Comparison of ENCODE assay signal across 13 mouse cellular contexts in genomic region chr7:18827792-18828546, GRCm38 (mm10). TPM values are rescaled to one million over a fixed set of nuclear protein-coding genes. Genes with fewer than 3 reads are reported as not detected.
DNase-seq lines count a peak whose midpoint lies in the region; ATAC-seq lines count a peak whose summit lies in the region.
"Had no signal": no experiment of that assay in that cellular context is flagged by ENCODE, and none has a peak within 500 bp of the region (broad histone marks: within the 10 kb centered on the region; RNA-seq: fewer than 3 reads in every experiment).

No protein-coding gene starts in this region.

- ATAC-seq in hindbrain, embryonic 13.5 days (ENCODE audit: low FRiP score): no peak
- ATAC-seq in midbrain, embryonic 13.5 days: peak; percentile 63; the same call in 1 of the 2 replicates
- no peak; the same call in 1 of the 2 replicates for ATAC-seq in midbrain, embryonic 14.5 days (ENCODE audit: low FRiP score, low TSS enrichment)
- 0 out of 2 replicates have a peak, but pooled peaks have one; percentile 28 for ATAC-seq in embryonic facial prominence, embryonic 12.5 days (ENCODE audit: insufficient number of reproducible peaks, insufficient read depth, low FRiP score, low TSS enrichment)
- ATAC-seq in stomach, embryonic 16.5 days (ENCODE audit: insufficient read depth, low FRiP score): peak; percentile 68
- ATAC-seq in kidney, embryonic 16.5 days (ENCODE audit: low FRiP score, low TSS enrichment): no peak
- ATAC-seq in forebrain, embryonic 16.5 days: no peak
- ATAC-seq: Patski had no signal

- H3K9me3 ChIP-seq in hindbrain, embryonic 10.5 days: no peaks in the 10 kb centered on the region
- H3K9me3 ChIP-seq in hindbrain, embryonic 13.5 days: no peaks in the 10 kb centered on the region
- no peaks in the 10 kb centered on the region for H3K9me3 ChIP-seq in midbrain, embryonic 13.5 days
- no peaks in the 10 kb centered on the region for H3K9me3 ChIP-seq in midbrain, embryonic 14.5 days (ENCODE audit: control insufficient read depth, low read length)
- H3K9me3 ChIP-seq in embryonic facial prominence, embryonic 12.5 days: no peaks in the 10 kb centered on the region
- no peaks in the 10 kb centered on the region for H3K9me3 ChIP-seq in stomach, embryonic 16.5 days (replicated peaks; ENCODE audit: control insufficient read depth, low read length)
- no peaks in the 10 kb centered on the region for H3K9me3 ChIP-seq in kidney, embryonic 16.5 days (ENCODE audit: low read length)
- no peaks in the 10 kb centered on the region for H3K9me3 ChIP-seq in forebrain, embryonic 16.5 days (ENCODE audit: control insufficient read depth, low read length)
- H3K9me3 ChIP-seq: hindbrain, embryonic 15.5 days; limb, embryonic 15.5 days had no signal

- DNase-seq in hindbrain, embryonic 10.5 days (ENCODE audit: low spot score): peak; percentile 6
- DNase-seq in midbrain, embryonic 14.5 days: no peak
- DNase-seq: right cerebral cortex, postnatal 14 days; thymus, postnatal 4 days had no signal

- H3K4me2 ChIP-seq in hindbrain, embryonic 13.5 days: no peak overlapping the region
- no peak overlapping the region for H3K4me2 ChIP-seq in midbrain, embryonic 13.5 days (replicated peaks)
- H3K4me2 ChIP-seq in midbrain, embryonic 14.5 days (ENCODE audit: low read length): no peak overlapping the region
- H3K4me2 ChIP-seq in embryonic facial prominence, embryonic 12.5 days (replicated peaks): no peak overlapping the region
- no peak overlapping the region for H3K4me2 ChIP-seq in stomach, embryonic 16.5 days (ENCODE audit: low read depth, low read length)
- H3K4me2 ChIP-seq in kidney, embryonic 16.5 days (replicated peaks; ENCODE audit: low read depth, low read length): no peak overlapping the region
- H3K4me2 ChIP-seq in forebrain, embryonic 16.5 days (ENCODE audit: low read length): no peak overlapping the region
- H3K4me2 ChIP-seq: hindbrain, embryonic 15.5 days; limb, embryonic 15.5 days had no signal

- H3K27ac ChIP-seq in hindbrain, embryonic 10.5 days: no peak overlapping the region
- no peak overlapping the region for H3K27ac ChIP-seq in hindbrain, embryonic 13.5 days
- H3K27ac ChIP-seq in midbrain, embryonic 13.5 days: no peak overlapping the region
- no peak overlapping the region for H3K27ac ChIP-seq in midbrain, embryonic 14.5 days (replicated peaks; ENCODE audit: low read depth, low read length)
- no peak overlapping the region for H3K27ac ChIP-seq in embryonic facial prominence, embryonic 12.5 days
- no peak overlapping the region for H3K27ac ChIP-seq in stomach, embryonic 16.5 days (ENCODE audit: low read length)
- H3K27ac ChIP-seq in kidney, embryonic 16.5 days (ENCODE audit: low read length): no peak overlapping the region
- H3K27ac ChIP-seq in forebrain, embryonic 16.5 days (ENCODE audit: low read length): no peak overlapping the region
- H3K27ac ChIP-seq: hindbrain, embryonic 15.5 days; limb, embryonic 15.5 days had no signal

- no peaks in the 10 kb centered on the region for H3K27me3 ChIP-seq in hindbrain, embryonic 10.5 days (ENCODE audit: insufficient read depth, poor library complexity, severe bottlenecking)
- no peaks in the 10 kb centered on the region for H3K27me3 ChIP-seq in hindbrain, embryonic 13.5 days
- H3K27me3 ChIP-seq in midbrain, embryonic 13.5 days: no peaks in the 10 kb centered on the region
- no peaks in the 10 kb centered on the region for H3K27me3 ChIP-seq in midbrain, embryonic 14.5 days (ENCODE audit: control insufficient read depth, insufficient read depth, low read length)
- no peaks in the 10 kb centered on the region for H3K27me3 ChIP-seq in embryonic facial prominence, embryonic 12.5 days
- H3K27me3 ChIP-seq in stomach, embryonic 16.5 days (ENCODE audit: control insufficient read depth, insufficient read depth, low read length): no peaks in the 10 kb centered on the region
- H3K27me3 ChIP-seq in kidney, embryonic 16.5 days (ENCODE audit: insufficient read depth, low read length): no peaks in the 10 kb centered on the region
- no peaks in the 10 kb centered on the region for H3K27me3 ChIP-seq in forebrain, embryonic 16.5 days (replicated peaks; ENCODE audit: control insufficient read depth, insufficient read depth, low read length)
- H3K27me3 ChIP-seq: hindbrain, embryonic 15.5 days; Patski had no signal

- H3K4me1 ChIP-seq in hindbrain, embryonic 10.5 days (replicated peaks): peaks cover 6% of the 10 kb centered on the region; the same call in 1 of the 2 replicates
- H3K4me1 ChIP-seq in hindbrain, embryonic 13.5 days (replicated peaks): no peaks in the 10 kb centered on the region
- no peaks in the 10 kb centered on the region for H3K4me1 ChIP-seq in midbrain, embryonic 13.5 days (replicated peaks)
- no peaks in the 10 kb centered on the region for H3K4me1 ChIP-seq in midbrain, embryonic 14.5 days (ENCODE audit: control insufficient read depth, insufficient read depth, low read length)
- no peaks in the 10 kb centered on the region for H3K4me1 ChIP-seq in embryonic facial prominence, embryonic 12.5 days
- no peaks in the 10 kb centered on the region for H3K4me1 ChIP-seq in stomach, embryonic 16.5 days (ENCODE audit: control insufficient read depth, insufficient read depth, low read length)
- no peaks in the 10 kb centered on the region for H3K4me1 ChIP-seq in kidney, embryonic 16.5 days (ENCODE audit: insufficient read depth, low read length)
- H3K4me1 ChIP-seq in forebrain, embryonic 16.5 days (replicated peaks; ENCODE audit: control insufficient read depth, insufficient read depth, low read length): no peaks in the 10 kb centered on the region
- H3K4me1 ChIP-seq: hindbrain, embryonic 15.5 days; limb, embryonic 15.5 days had no signal

- 57% methylated on average over 26 of the region's 26 CpGs for WGBS in hindbrain, embryonic 10.5 days
- 59% methylated on average over 26 of the region's 26 CpGs for WGBS in hindbrain, embryonic 13.5 days
- WGBS in midbrain, embryonic 13.5 days: 64% methylated on average over 26 of the region's 26 CpGs
- 62% methylated on average over 26 of the region's 26 CpGs for WGBS in midbrain, embryonic 14.5 days
- 65% methylated on average over 26 of the region's 26 CpGs for WGBS in embryonic facial prominence, embryonic 12.5 days
- 56% methylated on average over 26 of the region's 26 CpGs for WGBS in stomach, embryonic 16.5 days
- 68% methylated on average over 26 of the region's 26 CpGs for WGBS in kidney, embryonic 16.5 days
- WGBS in forebrain, embryonic 16.5 days: 64% methylated on average over 26 of the region's 26 CpGs

- H3K4me3 ChIP-seq in hindbrain, embryonic 10.5 days: no peak overlapping the region
- H3K4me3 ChIP-seq in hindbrain, embryonic 13.5 days: no peak overlapping the region
- H3K4me3 ChIP-seq in midbrain, embryonic 13.5 days (replicated peaks): no peak overlapping the region
- H3K4me3 ChIP-seq in midbrain, embryonic 14.5 days (replicated peaks; ENCODE audit: low read depth, low read length): no peak overlapping the region
- H3K4me3 ChIP-seq in embryonic facial prominence, embryonic 12.5 days: no peak overlapping the region
- no peak overlapping the region for H3K4me3 ChIP-seq in stomach, embryonic 16.5 days (replicated peaks; ENCODE audit: low read length)
- no peak overlapping the region for H3K4me3 ChIP-seq in kidney, embryonic 16.5 days (ENCODE audit: low read length)
- H3K4me3 ChIP-seq in forebrain, embryonic 16.5 days (replicated peaks; ENCODE audit: low read length): no peak overlapping the region
- H3K4me3 ChIP-seq: hindbrain, embryonic 15.5 days; limb, embryonic 15.5 days had no signal

- H3K36me3 ChIP-seq in hindbrain, embryonic 10.5 days: no peaks in the 10 kb centered on the region
- no peaks in the 10 kb centered on the region for H3K36me3 ChIP-seq in hindbrain, embryonic 13.5 days
- no peaks in the 10 kb centered on the region for H3K36me3 ChIP-seq in midbrain, embryonic 13.5 days
- no peaks in the 10 kb centered on the region for H3K36me3 ChIP-seq in midbrain, embryonic 14.5 days (ENCODE audit: control insufficient read depth, insufficient read depth, low read length)
- H3K36me3 ChIP-seq in embryonic facial prominence, embryonic 12.5 days: no peaks in the 10 kb centered on the region
- no peaks in the 10 kb centered on the region for H3K36me3 ChIP-seq in stomach, embryonic 16.5 days (ENCODE audit: control insufficient read depth, insufficient read depth, low read length)
- no peaks in the 10 kb centered on the region for H3K36me3 ChIP-seq in kidney, embryonic 16.5 days (ENCODE audit: insufficient read depth, low read length)
- no peaks in the 10 kb centered on the region for H3K36me3 ChIP-seq in forebrain, embryonic 16.5 days (ENCODE audit: control insufficient read depth, insufficient read depth)
- H3K36me3 ChIP-seq: hindbrain, embryonic 15.5 days; limb, embryonic 15.5 days had no signal

- H3K9ac ChIP-seq in hindbrain, embryonic 13.5 days: no peak overlapping the region
- no peak overlapping the region for H3K9ac ChIP-seq in midbrain, embryonic 13.5 days (replicated peaks)
- H3K9ac ChIP-seq in midbrain, embryonic 14.5 days (replicated peaks; ENCODE audit: low read length): no peak overlapping the region
- no peak overlapping the region for H3K9ac ChIP-seq in embryonic facial prominence, embryonic 12.5 days
- H3K9ac ChIP-seq in stomach, embryonic 16.5 days (ENCODE audit: low read length): peak overlapping the region; percentile 35; the same call in 1 of the 2 replicates
- no peak overlapping the region for H3K9ac ChIP-seq in kidney, embryonic 16.5 days (replicated peaks; ENCODE audit: low read length)
- H3K9ac ChIP-seq in forebrain, embryonic 16.5 days (replicated peaks; ENCODE audit: low read depth, low read length): no peak overlapping the region
- H3K9ac ChIP-seq: hindbrain, embryonic 15.5 days; limb, embryonic 15.5 days had no signal

RNA-seq across cellular contexts. Expression of gene Psg17, which starts 6.6 kb away (rescaled TPM):
- not detected in 2 replicates for polyA plus RNA-seq in hindbrain, embryonic 10.5 days (2016; fragmentation: Nextera tagmentation; extraction: Ambion mirVana)
- polyA plus RNA-seq in hindbrain, embryonic 13.5 days (2015; fragmentation: Nextera tagmentation; extraction: Ambion mirVana): not detected in 2 replicates
- polyA plus RNA-seq in midbrain, embryonic 13.5 days (2015; fragmentation: Nextera tagmentation; extraction: Ambion mirVana): not detected in 2 replicates
- not detected in 2 replicates for polyA plus RNA-seq in midbrain, embryonic 14.5 days (2014; fragmentation: Nextera tagmentation; extraction: Ambion mirVana)
- polyA plus RNA-seq in embryonic facial prominence, embryonic 12.5 days (2016; fragmentation: Nextera tagmentation; extraction: Ambion mirVana): not detected in 2 replicates
- polyA plus RNA-seq in stomach, embryonic 16.5 days (2015; fragmentation: Nextera tagmentation; extraction: Ambion mirVana): 0.10 TPM in 1 of 2 replicates, not detected in the other
- polyA plus RNA-seq in kidney, embryonic 16.5 days (2015; fragmentation: Nextera tagmentation; extraction: Ambion mirVana): not detected in 2 replicates
- polyA plus RNA-seq in forebrain, embryonic 16.5 days (2015; fragmentation: Nextera tagmentation; extraction: Ambion mirVana): not detected in 2 replicates
- polyA plus RNA-seq: limb, embryonic 15.5 days; Patski had no signal

RNA-seq across cellular contexts. Expression of gene Mill2, which starts 11.8 kb away (rescaled TPM):
- 0.26 and 0.31 TPM in 2 replicates for polyA plus RNA-seq in hindbrain, embryonic 10.5 days (2016; fragmentation: Nextera tagmentation; extraction: Ambion mirVana)
- 0.45 and 0.53 TPM in 2 replicates for polyA plus RNA-seq in hindbrain, embryonic 13.5 days (2015; fragmentation: Nextera tagmentation; extraction: Ambion mirVana)
- polyA plus RNA-seq in midbrain, embryonic 13.5 days (2015; fragmentation: Nextera tagmentation; extraction: Ambion mirVana): 0.40 and 0.44 TPM in 2 replicates
- polyA plus RNA-seq in midbrain, embryonic 14.5 days (2014; fragmentation: Nextera tagmentation; extraction: Ambion mirVana): 0.18 and 0.43 TPM in 2 replicates
- polyA plus RNA-seq in embryonic facial prominence, embryonic 12.5 days (2016; fragmentation: Nextera tagmentation; extraction: Ambion mirVana): 0.12 and 0.28 TPM in 2 replicates
- 1.3 and 2.1 TPM in 2 replicates for polyA plus RNA-seq in stomach, embryonic 16.5 days (2015; fragmentation: Nextera tagmentation; extraction: Ambion mirVana)
- 1.4 and 1.6 TPM in 2 replicates for polyA plus RNA-seq in kidney, embryonic 16.5 days (2015; fragmentation: Nextera tagmentation; extraction: Ambion mirVana)
- polyA plus RNA-seq in forebrain, embryonic 16.5 days (2015; fragmentation: Nextera tagmentation; extraction: Ambion mirVana): 0.30 and 0.46 TPM in 2 replicates

RNA-seq across cellular contexts. Expression of gene Psg19, which starts 29.6 kb away (rescaled TPM):
- polyA plus RNA-seq in hindbrain, embryonic 10.5 days (2016; fragmentation: Nextera tagmentation; extraction: Ambion mirVana): not detected in 2 replicates
- not detected in 2 replicates for polyA plus RNA-seq in hindbrain, embryonic 13.5 days (2015; fragmentation: Nextera tagmentation; extraction: Ambion mirVana)
- polyA plus RNA-seq in midbrain, embryonic 13.5 days (2015; fragmentation: Nextera tagmentation; extraction: Ambion mirVana): not detected in 2 replicates
- polyA plus RNA-seq in midbrain, embryonic 14.5 days (2014; fragmentation: Nextera tagmentation; extraction: Ambion mirVana): not detected in 2 replicates
- polyA plus RNA-seq in embryonic facial prominence, embryonic 12.5 days (2016; fragmentation: Nextera tagmentation; extraction: Ambion mirVana): not detected in 2 replicates
- not detected in 2 replicates for polyA plus RNA-seq in stomach, embryonic 16.5 days (2015; fragmentation: Nextera tagmentation; extraction: Ambion mirVana)
- not detected in 2 replicates for polyA plus RNA-seq in kidney, embryonic 16.5 days (2015; fragmentation: Nextera tagmentation; extraction: Ambion mirVana)
- not detected in 2 replicates for polyA plus RNA-seq in forebrain, embryonic 16.5 days (2015; fragmentation: Nextera tagmentation; extraction: Ambion mirVana)
- polyA plus RNA-seq: hindbrain, embryonic 15.5 days; limb, embryonic 15.5 days; Patski had no signal

RNA-seq across cellular contexts. Expression of gene Pglyrp1, which starts 43.2 kb away (rescaled TPM):
- polyA plus RNA-seq in hindbrain, embryonic 10.5 days (2016; fragmentation: Nextera tagmentation; extraction: Ambion mirVana): 1.0 and 1.5 TPM in 2 replicates
- polyA plus RNA-seq in hindbrain, embryonic 13.5 days (2015; fragmentation: Nextera tagmentation; extraction: Ambion mirVana): 13.7 TPM in 2 replicates
- 9.2 and 12.8 TPM in 2 replicates for polyA plus RNA-seq in midbrain, embryonic 13.5 days (2015; fragmentation: Nextera tagmentation; extraction: Ambion mirVana)
- polyA plus RNA-seq in midbrain, embryonic 14.5 days (2014; fragmentation: Nextera tagmentation; extraction: Ambion mirVana): 18.9 and 20.7 TPM in 2 replicates
- polyA plus RNA-seq in embryonic facial prominence, embryonic 12.5 days (2016; fragmentation: Nextera tagmentation; extraction: Ambion mirVana): 1.1 and 2.0 TPM in 2 replicates
- polyA plus RNA-seq in stomach, embryonic 16.5 days (2015; fragmentation: Nextera tagmentation; extraction: Ambion mirVana): 119 and 175 TPM in 2 replicates
- polyA plus RNA-seq in kidney, embryonic 16.5 days (2015; fragmentation: Nextera tagmentation; extraction: Ambion mirVana): 1.8 TPM in 2 replicates
- polyA plus RNA-seq in forebrain, embryonic 16.5 days (2015; fragmentation: Nextera tagmentation; extraction: Ambion mirVana): 26.3 and 26.7 TPM in 2 replicates

Comparison
In these comparisons a context has a peak if more than half of its experiments do, and no peak if none do; other contexts are left out.
1. ATAC-seq: peak in midbrain, embryonic 13.5 days (single experiment), embryonic facial prominence, embryonic 12.5 days (single experiment) and stomach, embryonic 16.5 days (single experiment); none in hindbrain, embryonic 13.5 days (single experiment), midbrain, embryonic 14.5 days (single experiment), kidney, embryonic 16.5 days (single experiment) and forebrain, embryonic 16.5 days (single experiment).